Mouse (Mus musculus): ENCODE results near the gene Kcnj12.

DNA sequence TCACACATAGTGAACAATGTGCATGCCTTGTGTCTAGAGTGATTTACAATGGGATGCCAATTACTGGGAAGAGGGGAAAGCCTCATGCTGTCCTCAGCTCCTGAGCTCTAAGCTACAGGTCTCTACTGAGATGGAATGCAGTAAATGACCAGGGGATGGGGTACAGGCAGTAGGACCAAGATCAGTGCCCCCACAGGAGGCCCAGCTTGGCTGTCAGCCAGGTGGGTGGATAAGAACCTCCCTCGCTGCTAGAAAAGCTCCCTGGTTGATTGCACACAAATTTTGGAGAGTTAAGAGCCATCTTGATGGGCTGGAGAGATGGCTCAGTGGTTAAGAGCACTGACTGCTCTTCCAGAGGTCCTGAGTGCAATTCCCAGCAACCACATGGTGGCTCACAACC is 88.6 kb downstream of the Kcnj12 start:
- TF ChIP-seq POLR2A (IDR thresholded peaks at IDR 0.05; ENCODE audit: borderline replicate concordance, control insufficient read depth, low read depth, low read length) (no peak), CTCF (IDR thresholded peaks at IDR 0.05; ENCODE audit: control insufficient read depth, insufficient read depth, low read length) (no peak)

Data from bone marrow, adult 2 months (tissue).